Mouse (Mus musculus): ENCODE results near the gene Cers2. TPM values are rescaled to one million over a fixed set of nuclear protein-coding genes. Genes with fewer than 3 reads are reported as not detected.

Cers2 gene
- polyA plus RNA-seq, 1 experiment = 116 TPM

- Histone ChIP-seq H3K27me3 (ENCODE audit: control insufficient read depth, insufficient read depth, insufficient read length) (no peaks in the 10 kb centered on the region), H3ac (ENCODE audit: control insufficient read depth, insufficient read length) (no peak overlapping the region), H3K79me2 (ENCODE audit: control insufficient read depth, insufficient read depth) (peaks cover 36% of the 10 kb centered on the region), H3K4me3 (peak overlapping the region; percentile 54), H3K4me2 (ENCODE audit: low read depth) (peak overlapping the region; percentile 83), H3K36me3 (ENCODE audit: control insufficient read depth, insufficient read depth) (no peaks in the 10 kb centered on the region)
- no peak for TF ChIP-seq MAX (IDR thresholded peaks at IDR 0.05; ENCODE audit: low read depth)
- TF ChIP-seq SRF (IDR thresholded peaks at IDR 0.05; ENCODE audit: control insufficient read depth, insufficient read length, low read depth) = no peak
- TF ChIP-seq TCF12 (IDR thresholded peaks at IDR 0.05; ENCODE audit: insufficient read depth, poor library complexity, severe bottlenecking) = no peak
- no peak for TF ChIP-seq MYOG (IDR thresholded peaks at IDR 0.05; ENCODE audit: control insufficient read depth in 1 of 3, insufficient read depth in 1 of 3, insufficient read length in 2 of 3, low read depth in 2 of 3)
- TF ChIP-seq E2F4 (IDR thresholded peaks at IDR 0.05; ENCODE audit: insufficient read depth) = no peak
- TF ChIP-seq REST (IDR thresholded peaks at IDR 0.05; ENCODE audit: insufficient read depth, insufficient read length) = no peak
- no peak for TF ChIP-seq MYOD1 (IDR thresholded peaks at IDR 0.05; ENCODE audit: control insufficient read depth in 1 of 3, insufficient read length in 2 of 3, low read depth in 2 of 3)
- TF ChIP-seq CEBPB (IDR thresholded peaks at IDR 0.05; ENCODE audit: insufficient read depth, poor library complexity, severe bottlenecking) = no peak
- no peak for TF ChIP-seq POLR2A (IDR thresholded peaks at IDR 0.05; ENCODE audit: insufficient read length, low read depth)
Measured at GRCm38 (mm10) chr3:95314075-95314474, 516 bp upstream of the Cers2 start.

- TF ChIP-seq E2F4 (IDR thresholded peaks at IDR 0.05; ENCODE audit: insufficient read depth) (no peak), CEBPB (IDR thresholded peaks at IDR 0.05; ENCODE audit: insufficient read depth, poor library complexity, severe bottlenecking) (no peak), TCF3 (IDR thresholded peaks at IDR 0.05; ENCODE audit: insufficient read length, low read depth) (no peak), TCF12 (IDR thresholded peaks at IDR 0.05; ENCODE audit: insufficient read depth, poor library complexity, severe bottlenecking) (no peak), REST (IDR thresholded peaks at IDR 0.05; ENCODE audit: insufficient read depth, insufficient read length) (no peak), SRF (IDR thresholded peaks at IDR 0.05; ENCODE audit: control insufficient read depth, insufficient read length, low read depth) (no peak), MYOD1 (IDR thresholded peaks at IDR 0.05; ENCODE audit: control insufficient read depth in 1 of 3, insufficient read length in 2 of 3, low read depth in 2 of 3) (peak in 1 of 3 experiments; percentile 24), MYOG (IDR thresholded peaks at IDR 0.05; ENCODE audit: control insufficient read depth in 1 of 3, insufficient read depth in 1 of 3, insufficient read length in 2 of 3, low read depth in 2 of 3) (no peak), USF1 (IDR thresholded peaks at IDR 0.05; ENCODE audit: low read depth) (no peak), MAX (IDR thresholded peaks at IDR 0.05; ENCODE audit: low read depth) (no peak), POLR2AphosphoS2 (IDR thresholded peaks at IDR 0.05; ENCODE audit: insufficient read length, low read depth) (peak; percentile 75), POLR2A (IDR thresholded peaks at IDR 0.05; ENCODE audit: insufficient read length, low read depth) (peak; percentile 69)
- Histone ChIP-seq H3K27me3 (ENCODE audit: control insufficient read depth, insufficient read depth, insufficient read length) (no peaks in the 10 kb centered on the region), H3K79me2 (ENCODE audit: control insufficient read depth, insufficient read depth) (peaks cover 48% of the 10 kb centered on the region), H3K36me3 (ENCODE audit: control insufficient read depth, insufficient read depth) (peaks cover 8% of the 10 kb centered on the region), H3K4me2 (ENCODE audit: low read depth) (peak overlapping the region; percentile 90), H3ac (ENCODE audit: control insufficient read depth, insufficient read length) (peak overlapping the region; percentile 90), H3K4me3 (peak overlapping the region; percentile 54)
Measured at GRCm38 (mm10) chr3:95315094-95315843, 678 bp downstream of the Cers2 start.

GRCm38 (mm10) chr3:95315844-95316550 is 1.4 kb downstream of the Cers2 start:
- Histone ChIP-seq H3K79me2 (ENCODE audit: control insufficient read depth, insufficient read depth) (peaks cover 52% of the 10 kb centered on the region), H3K4me3 (peak overlapping the region; percentile 54), H3K27me3 (ENCODE audit: control insufficient read depth, insufficient read depth, insufficient read length) (no peaks in the 10 kb centered on the region), H3K4me2 (ENCODE audit: low read depth) (peak overlapping the region; percentile 90), H3ac (ENCODE audit: control insufficient read depth, insufficient read length) (peak overlapping the region; percentile 90), H3K36me3 (ENCODE audit: control insufficient read depth, insufficient read depth) (peaks cover 15% of the 10 kb centered on the region)
- no peak for TF ChIP-seq CEBPB (IDR thresholded peaks at IDR 0.05; ENCODE audit: insufficient read depth, poor library complexity, severe bottlenecking)
- TF ChIP-seq E2F4 (IDR thresholded peaks at IDR 0.05; ENCODE audit: insufficient read depth) = no peak
- TF ChIP-seq TCF3 (IDR thresholded peaks at IDR 0.05; ENCODE audit: insufficient read length, low read depth) = no peak
- no peak for TF ChIP-seq SRF (IDR thresholded peaks at IDR 0.05; ENCODE audit: control insufficient read depth, insufficient read length, low read depth)
- TF ChIP-seq MAX (IDR thresholded peaks at IDR 0.05; ENCODE audit: low read depth) = no peak
- TF ChIP-seq TCF12 (IDR thresholded peaks at IDR 0.05; ENCODE audit: insufficient read depth, poor library complexity, severe bottlenecking) = no peak
- no peak for TF ChIP-seq REST (IDR thresholded peaks at IDR 0.05; ENCODE audit: insufficient read depth, insufficient read length)
- TF ChIP-seq USF1 (IDR thresholded peaks at IDR 0.05; ENCODE audit: low read depth) = no peak
- no peak for TF ChIP-seq POLR2A (IDR thresholded peaks at IDR 0.05; ENCODE audit: insufficient read length, low read depth)
- TF ChIP-seq MYOD1 (IDR thresholded peaks at IDR 0.05; ENCODE audit: control insufficient read depth in 1 of 3, insufficient read length in 2 of 3, low read depth in 2 of 3) = no peak
- TF ChIP-seq MYOG (IDR thresholded peaks at IDR 0.05; ENCODE audit: control insufficient read depth in 1 of 3, insufficient read depth in 1 of 3, insufficient read length in 2 of 3, low read depth in 2 of 3) = no peak

GRCm38 (mm10) chr3:95317414-95318080 is 3.0 kb downstream of the Cers2 start:
- TF ChIP-seq MYOD1 (IDR thresholded peaks at IDR 0.05; ENCODE audit: control insufficient read depth in 1 of 3, insufficient read length in 2 of 3, low read depth in 2 of 3) = peak in 1 of 3 experiments; percentile 15
- TF ChIP-seq MYOG (IDR thresholded peaks at IDR 0.05; ENCODE audit: control insufficient read depth in 1 of 3, insufficient read depth in 1 of 3, insufficient read length in 2 of 3, low read depth in 2 of 3) = no peak
- TF ChIP-seq POLR2A (IDR thresholded peaks at IDR 0.05; ENCODE audit: insufficient read length, low read depth) = no peak
- no peak for TF ChIP-seq TCF3 (IDR thresholded peaks at IDR 0.05; ENCODE audit: insufficient read length, low read depth)
- peaks cover 31% of the 10 kb centered on the region for H3K36me3 ChIP-seq (ENCODE audit: control insufficient read depth, insufficient read depth)
- peaks cover 52% of the 10 kb centered on the region for H3K79me2 ChIP-seq (ENCODE audit: control insufficient read depth, insufficient read depth)
- H3K4me3 ChIP-seq = peak overlapping the region; percentile 54
- H3K4me2 ChIP-seq (ENCODE audit: low read depth) = peak overlapping the region; percentile 90
- H3ac ChIP-seq (ENCODE audit: control insufficient read depth, insufficient read length) = no peak overlapping the region
- no peaks in the 10 kb centered on the region for H3K27me3 ChIP-seq (ENCODE audit: control insufficient read depth, insufficient read depth, insufficient read length)

Data from myocyte (in vitro differentiated cells).